Mouse (Mus musculus): ENCODE data around the gene Tmem150a.
A peak's percentile ranks its signal among the peaks of the same experiment; 100 is the strongest.

The Tmem150a gene

DNA sequence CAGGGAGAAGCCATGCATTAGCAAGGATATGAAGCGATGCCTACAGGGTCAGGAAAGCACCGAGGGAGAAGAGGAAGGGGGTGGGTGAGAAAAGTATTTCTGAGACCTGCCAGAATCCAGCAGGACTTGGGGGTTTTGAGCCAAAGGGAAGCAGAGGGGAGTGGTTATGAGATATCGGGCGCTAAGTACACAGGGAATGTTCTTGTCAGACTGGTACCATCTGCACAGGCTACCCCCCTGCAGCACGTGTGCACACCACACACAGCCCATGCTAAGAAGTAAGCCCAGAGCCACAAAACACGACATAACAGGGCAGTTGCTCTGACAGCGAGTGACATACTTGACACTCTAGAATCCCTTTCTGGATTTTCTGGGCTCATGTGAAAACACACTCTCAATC, 19.0 kb downstream of the Tmem150a start:
- DNase-seq: no peak

DNA sequence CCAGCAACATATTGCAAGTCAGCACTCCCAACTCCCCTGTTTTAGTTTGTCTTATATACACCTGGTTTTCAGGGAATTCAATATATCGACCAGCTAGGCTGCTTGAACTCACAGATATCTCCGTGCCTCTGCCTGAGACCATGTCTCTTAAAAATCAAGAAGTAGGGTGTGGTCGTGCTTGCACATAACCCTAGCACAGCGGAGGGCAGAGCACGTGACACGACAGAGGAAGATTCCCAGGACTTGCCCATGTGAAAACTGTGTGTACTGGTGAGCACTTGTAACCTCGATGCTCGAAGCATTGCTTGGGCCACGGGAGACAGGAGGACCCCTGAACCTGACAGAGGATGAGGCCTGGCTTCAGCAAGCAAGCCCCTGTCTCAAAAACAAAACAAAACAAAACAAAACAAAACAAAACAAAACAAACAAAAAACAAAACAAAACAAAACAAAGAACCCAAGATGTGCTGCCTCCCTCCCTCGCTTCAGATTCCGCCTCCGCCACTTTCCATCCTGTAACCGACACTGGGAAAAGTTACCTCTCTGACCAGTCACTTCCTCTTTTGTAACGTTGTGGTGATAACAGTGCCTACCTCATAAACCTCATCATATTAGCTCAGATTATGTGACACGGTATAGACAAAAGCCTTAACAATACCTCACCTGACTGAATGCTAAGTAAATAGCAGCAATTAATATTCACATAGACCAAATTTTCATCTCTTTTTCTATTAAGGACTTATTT, 19.7 kb downstream of the Tmem150a start:
- no peak for DNase-seq

DNA sequence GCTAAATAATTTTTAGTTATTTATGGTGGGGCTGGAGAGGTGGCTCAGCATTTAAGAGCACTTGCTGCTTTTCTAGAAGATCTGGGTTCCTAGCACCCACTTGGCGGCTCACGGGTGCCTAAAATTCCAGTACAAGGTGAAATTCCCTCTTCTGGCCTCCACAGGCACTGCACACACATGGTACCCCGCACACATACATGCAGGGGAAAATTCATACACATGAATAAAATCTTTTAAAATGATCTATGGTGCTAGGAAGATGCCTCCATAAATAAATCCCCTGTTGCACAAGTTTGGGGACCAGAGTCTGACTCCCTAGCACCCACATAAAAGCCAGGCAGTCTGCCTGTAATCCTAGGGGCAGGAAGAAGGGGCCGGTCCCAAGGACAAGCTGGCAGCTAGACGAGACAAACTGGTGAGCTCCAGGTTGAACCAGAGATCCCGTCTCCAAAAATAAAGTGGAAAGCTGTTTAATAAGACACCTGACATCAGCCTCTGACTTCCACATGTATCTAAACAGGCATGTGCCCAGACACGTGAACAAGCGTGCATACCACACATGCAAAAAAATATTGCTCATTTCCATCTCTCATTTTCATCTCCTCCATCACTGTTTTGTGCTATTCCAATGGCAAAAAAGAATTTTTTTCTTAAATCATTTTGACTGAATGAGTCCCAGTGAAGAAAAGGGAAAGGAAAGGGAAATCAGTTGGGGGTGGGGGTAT, 23.4 kb downstream of the Tmem150a start:
- DNase-seq: no peak

DNA sequence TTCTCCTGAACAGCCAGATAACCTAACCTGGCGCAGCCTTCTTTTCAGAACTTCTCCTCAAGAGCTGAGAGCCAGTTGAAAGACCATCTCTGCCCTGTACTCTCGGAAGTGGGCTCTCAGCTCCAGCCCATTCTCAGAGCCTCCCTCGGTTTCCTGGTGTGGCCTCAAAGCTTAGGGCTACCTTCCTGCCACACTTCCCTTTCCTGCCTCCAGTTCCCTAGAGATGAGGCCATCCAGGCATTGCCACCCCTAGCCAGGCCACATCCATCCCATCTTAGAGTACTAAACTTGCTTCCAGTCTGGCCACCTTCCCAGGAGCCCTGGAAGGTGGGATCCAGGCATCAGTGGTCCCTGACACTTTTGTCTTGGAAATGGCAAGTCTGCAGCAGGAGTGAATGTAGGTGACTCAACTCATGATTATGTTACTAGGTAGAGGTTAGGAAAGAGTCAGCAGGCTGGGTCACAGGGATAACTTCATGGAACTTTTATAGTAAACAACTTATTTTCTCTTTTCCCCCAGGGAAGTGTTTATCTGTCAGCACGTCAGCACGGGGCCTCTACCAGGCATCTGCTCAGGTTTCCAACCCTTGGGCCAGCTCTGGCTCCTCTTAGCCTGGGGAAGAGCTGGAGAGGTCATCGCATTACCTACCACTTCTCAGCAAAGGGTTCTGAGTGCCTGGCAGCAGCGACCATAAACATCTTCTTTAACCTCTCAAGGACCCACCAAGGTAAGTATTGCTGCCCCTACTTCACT, 24.3 kb downstream of the Tmem150a start:
- DNase-seq: no peak

DNA sequence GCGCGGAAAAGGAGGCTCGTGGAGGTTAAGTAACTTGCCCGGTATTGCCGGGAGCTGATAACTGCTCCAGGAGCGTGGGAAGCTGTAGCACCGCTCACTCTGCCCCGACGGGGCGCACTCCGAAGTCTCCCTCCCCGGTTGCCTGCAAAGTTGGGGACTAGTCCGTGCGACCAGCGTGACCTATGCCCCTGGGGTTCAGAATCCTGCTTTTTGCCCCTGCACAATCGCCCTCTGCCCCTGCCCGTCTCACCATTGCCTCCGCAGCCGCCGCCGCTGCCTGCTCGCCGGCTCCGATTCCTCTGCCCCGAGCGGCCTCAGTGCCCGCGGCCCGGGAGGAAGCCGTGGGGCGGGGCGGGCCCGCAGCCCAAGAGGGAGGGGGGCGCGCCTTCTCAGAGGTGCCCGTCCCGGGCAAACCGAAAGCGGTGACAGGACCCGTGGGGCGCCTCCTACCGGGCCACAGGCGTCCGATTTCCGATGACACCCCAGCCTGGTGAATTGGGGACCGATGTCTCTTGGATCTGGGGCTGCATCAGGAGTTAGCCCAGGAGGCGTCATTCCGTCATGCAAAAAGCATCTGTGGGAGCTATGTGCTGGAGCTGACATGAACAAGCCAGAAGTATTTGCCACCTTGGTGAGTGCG, 25.0 kb downstream of the Tmem150a start, which contains the start of gene Vamp5:
TSS of gene Vamp5 (minus strand) at position 338 of the 640 bp plus-strand sequence.
- DNase-seq: peak; percentile 86 to 93

DNA sequence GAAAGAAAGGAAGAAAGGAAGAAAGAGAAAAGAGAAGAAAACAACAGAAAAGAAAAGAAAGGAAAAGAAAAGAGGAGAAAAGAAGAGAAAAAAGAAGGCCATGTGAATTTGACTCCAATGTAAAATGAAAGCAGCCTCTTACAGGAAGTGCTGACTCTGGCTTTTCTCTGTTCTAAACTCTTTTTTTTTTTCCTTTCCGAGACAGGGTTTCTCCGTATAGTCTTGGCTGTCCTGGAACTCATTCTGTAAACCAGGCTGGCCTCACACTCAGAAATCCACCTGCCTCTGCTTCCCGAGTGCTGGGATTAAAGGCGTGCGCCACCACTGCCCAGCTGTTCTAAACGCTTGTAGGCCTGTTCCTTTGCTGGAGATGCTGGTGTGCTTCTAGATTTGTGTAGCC, 27.2 kb downstream of the Tmem150a start:
- DNase-seq: no peak

DNA sequence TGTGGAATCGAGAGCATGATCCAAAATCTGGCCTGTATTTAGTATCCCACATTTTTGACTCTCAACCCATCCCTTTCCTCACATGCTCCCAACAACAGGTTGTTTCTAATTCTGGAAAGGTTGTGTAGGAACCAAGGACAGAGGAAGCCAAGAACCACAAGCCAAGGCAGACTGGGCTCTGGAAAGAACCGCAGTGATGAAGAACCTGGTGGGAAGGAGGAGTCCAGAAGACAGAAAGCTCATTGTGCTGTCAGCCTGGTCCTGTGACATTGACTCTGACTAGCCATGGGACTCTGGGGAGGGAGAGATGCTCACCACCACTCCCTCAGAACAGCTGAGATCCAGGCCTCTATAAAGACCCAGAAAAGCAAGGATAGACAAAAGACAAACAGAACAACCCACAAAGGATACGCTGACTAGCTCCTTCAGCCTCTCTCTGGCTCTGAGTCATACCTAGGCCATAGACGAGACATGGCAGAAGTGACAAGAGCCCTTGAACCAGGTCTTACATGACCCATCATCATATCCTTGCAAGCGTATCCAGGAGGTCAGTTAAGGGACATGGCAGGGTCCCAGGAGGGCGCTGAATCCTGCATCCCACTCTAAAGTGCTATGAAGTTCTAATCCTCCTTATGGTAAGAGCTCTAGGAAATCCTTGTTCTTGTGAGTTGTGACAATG, 28.0 kb downstream of the Tmem150a start:
- no peak for DNase-seq

DNA sequence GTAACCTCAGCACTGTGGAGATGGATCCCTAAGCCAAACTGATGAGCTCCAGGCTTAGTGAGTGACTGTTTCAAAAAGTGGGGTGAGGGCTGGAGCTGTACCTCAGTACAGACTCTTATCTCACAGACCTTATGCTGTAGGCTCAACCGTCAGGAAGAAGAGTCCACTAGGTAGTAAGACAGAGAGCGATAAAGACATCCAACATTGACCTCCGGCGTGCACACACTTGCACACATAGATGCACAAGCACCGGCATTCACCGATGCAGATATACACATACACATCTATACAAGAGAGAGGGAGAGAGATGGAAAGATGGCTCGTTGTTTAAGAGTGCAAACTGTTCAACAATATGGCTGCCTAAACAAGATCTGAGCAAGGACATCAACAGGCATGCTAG, 28.7 kb downstream of the Tmem150a start:
- DNase-seq: no peak

DNA sequence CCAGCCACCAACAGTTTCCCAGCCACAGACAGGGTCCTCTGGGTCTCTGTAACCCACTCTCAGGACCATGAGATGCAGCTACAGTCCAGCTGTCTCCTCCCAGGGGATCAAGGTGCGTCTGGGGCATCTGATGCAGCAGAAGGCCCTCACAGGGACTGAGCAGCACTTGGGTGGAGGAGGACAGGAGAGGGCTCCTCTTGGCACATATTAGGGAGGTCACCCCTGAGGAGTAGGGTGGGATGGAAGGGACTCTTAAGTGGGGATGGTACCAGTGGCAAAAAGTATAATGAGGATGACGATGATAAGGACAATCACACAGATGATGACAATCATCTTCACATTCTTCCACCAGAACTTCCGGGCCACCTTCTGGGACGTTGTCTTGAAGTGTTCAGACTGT, 30.0 kb downstream of the Tmem150a start:
- no peak for DNase-seq

DNA sequence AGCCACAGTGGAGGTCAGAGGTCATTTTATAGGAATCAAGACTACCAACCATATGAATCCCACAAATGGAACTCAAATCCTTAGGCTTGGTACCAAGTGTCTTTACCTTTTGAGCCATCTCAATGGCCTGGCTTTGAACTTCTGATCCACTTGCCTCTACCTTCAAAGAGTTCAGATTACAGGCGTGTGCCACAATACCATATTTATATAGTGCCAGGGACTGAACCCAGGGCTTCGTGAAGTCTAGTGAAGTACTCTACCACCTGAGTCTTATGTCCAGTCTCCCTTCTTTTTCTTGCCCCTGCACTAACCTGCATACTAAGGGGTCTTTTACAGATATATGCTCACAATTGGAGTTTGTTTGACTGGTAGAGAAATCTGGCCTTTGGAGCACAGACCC, 31.3 kb downstream of the Tmem150a start:
- DNase-seq: no peak

DNA sequence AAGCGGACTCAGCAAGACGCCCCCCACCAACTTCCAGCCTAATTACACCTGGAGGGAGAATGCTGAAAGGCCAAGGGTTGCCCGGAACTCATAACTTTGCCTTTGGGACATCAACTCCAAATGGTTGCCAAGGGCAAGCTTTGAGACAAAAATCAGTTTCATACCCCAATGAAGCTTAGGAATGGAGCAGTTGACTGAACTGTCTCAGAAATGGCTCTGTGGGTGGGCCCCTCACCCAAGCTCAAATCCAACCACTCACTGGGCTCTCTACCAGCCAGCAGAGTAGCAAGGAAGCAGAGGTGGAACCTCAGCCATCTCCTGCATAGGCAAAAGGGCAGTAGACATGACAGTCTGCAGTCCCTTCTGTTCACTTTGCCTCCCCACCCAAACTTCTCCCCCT, 32.6 kb downstream of the Tmem150a start:
- DNase-seq: no peak

DNA sequence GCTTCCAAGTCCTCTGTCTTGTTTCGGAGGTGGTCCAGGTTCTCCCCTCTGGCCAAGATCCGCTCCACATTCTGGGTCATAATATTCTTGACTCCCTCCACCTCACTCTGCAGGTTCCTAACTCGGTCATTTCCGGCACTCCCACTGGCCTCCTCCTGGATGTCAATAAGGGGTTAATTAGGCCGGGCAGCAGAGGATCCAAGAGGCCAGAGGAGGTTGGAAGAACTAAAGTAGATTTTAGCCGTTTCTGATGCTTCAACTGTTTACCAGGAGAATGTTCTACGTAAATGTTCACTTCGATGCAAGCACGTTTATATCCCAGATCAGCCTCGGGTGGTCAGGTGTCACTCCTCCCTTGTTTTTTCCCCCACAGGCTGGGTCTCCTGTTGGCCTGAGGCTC, 33.0 kb downstream of the Tmem150a start:
- no peak for DNase-seq

DNA sequence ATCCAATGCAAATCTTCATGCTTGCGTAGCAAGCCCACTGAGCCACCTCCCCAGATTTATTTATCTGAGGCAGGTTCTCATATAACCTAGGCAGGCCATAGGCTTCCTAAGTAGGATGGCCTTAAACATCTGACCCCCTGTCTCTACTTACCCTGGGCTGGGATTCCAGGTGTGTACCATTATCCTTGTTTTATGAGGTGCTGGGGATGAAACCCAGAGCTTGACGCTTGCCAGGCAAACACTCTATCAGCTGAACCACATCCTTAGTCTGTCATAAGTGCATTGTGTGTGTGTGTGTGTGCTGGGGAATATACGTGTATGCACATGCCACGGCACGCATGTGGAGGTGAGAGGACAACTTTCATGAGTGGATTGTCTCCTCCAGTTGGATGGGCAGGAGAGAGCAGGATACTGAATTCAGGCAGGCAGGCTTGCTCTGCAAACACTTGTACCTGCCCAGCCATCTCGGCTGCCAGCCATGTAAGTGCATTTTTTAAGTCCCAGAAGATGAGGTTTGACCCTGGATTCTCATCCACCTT, 33.6 kb downstream of the Tmem150a start:
- DNase-seq: no peak

DNA sequence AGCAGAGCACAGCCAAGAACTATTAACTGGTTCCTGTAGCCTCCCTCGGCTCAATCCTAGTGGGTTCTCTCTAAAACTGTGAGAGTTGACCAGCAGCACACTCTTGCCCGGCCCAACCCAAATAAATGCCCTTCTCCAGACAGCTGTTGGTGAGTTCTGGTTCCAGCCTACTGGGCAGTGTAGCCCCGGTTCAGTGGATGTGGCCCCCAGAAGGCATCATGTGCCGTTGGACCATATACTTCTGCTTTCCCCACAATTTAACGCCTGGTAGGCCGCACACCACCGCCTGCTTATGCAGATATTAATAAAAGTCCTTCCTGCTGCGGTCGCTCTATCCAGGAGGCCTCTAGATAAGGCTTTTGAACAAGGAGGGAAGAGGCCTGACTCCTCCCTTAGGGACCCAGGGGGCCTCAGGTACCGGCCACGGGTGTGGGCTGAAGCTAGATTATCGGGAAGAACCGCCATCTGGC, 34.3 kb downstream of the Tmem150a start:
- DNase-seq: peak; percentile 59

DNA sequence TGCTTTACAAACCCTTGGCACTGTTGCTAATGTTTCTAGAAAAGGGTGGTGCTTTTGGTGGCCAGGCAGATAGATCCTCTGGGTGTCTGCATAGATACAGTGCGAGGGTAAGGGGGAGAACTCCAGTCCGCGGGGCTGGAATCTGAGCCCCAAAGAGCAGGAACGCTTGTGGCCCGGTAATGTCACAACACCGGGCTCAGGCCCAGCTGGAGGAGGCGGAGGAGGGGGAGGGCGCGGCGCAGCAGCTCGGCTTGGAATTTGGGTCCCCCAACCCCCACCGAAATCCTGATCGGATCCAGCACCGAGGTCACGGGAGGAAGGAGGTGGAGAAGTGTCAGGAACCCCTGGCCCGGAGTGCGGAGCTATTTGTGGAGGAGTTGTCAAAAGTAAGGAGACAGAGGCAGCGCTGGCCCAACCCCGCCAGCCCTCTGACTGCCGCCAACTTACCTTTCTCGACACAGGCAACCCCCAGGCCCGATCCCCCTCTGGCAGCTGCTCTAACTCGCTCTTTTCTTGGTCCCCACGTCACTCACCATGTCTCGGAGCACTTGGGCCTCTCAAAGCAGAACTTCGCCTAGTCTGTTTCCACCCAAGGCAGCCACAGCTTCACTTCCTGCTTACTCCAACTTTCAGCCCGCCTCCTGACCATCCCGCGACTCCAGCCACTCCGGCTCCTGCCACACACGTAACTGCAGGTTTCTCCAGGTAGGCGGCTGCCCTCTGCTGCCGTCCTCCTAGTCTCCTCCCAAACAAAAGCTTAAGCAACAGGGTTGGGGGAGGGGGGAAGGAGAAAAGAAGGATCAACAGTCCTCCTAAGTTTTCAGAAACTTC, 34.9 kb downstream of the Tmem150a start, which contains the start of gene Vamp8:
TSS of gene Vamp8 (minus strand) at position 763 of the 831 bp plus-strand sequence.
- DNase-seq: peak; percentile 59 to 68

DNA sequence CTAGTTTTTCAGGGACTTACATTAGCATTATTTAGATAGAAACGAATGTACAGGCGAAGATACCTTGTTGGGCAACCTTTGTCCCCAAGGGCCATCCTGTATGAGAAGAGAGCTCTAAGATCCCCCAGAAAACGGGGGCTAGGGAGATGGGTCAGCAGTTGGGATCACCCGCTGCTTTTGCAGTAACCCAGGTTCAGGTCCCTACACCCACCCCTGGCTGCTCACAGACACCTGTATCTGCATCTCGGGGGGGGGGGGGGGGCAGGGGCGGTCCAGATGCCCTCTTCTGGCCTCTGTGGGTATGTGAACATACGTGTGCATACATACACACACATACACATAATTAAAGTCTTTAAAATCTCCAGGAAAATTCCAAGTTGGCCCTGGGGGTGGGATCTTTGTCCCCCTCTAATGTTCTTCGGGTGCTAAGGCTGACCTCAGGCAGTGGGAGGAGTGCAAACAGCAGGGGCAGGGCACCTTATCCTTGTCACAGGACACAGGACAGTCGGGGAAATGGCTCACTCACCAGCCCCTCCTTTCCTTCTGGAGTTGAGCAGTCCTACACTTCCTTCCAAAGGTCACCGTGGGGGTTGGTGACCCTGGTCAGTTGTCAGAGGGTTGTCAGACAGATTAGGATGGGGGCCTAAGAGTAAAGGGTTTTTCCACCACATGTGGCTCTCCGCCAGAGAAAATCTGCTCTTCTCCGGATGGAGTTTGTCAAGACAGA, 35.7 kb downstream of the Tmem150a start:
- peak; percentile 35 to 38 for DNase-seq

DNA sequence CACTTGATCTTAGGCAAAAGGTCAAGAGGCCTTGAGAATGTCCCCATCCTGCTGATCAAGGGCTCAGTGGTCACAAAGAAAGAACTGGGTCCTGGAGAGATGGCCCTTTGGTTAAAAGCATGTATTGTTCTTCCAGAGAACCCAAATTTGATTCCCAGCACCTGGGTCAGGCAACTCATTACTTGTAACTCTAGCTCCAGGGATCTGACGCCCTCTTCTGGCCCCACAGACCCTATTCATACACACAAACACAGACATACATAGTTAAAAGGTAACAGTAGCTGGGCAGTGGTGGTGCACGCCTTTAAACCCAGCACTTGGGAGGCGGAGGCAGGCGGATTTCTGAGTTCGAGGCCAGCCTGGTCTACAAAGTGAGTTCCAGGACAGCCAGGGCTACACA, 37.1 kb downstream of the Tmem150a start:
- no peak for DNase-seq

DNA sequence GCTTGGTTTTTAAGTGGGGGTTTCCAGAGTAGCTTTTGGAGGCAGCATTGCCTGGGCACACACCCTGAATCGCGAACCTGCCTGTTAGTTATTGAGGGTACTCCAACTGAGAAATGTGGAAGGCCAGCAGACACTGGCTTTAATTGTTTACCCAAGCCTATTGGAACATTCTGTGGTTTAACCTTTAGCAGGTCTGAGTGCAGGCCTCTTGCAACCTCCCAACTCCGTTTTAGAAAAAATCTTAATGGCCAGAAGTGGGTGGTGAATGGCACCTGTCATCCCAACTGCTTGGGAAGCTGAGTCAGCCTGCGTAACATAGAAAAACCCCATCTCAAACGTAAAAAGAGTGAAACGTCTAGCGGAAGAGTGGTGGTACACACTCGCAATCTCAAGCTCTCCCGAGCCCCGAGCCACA, 41.6 kb downstream of the Tmem150a start:
- no peak for DNase-seq

DNA sequence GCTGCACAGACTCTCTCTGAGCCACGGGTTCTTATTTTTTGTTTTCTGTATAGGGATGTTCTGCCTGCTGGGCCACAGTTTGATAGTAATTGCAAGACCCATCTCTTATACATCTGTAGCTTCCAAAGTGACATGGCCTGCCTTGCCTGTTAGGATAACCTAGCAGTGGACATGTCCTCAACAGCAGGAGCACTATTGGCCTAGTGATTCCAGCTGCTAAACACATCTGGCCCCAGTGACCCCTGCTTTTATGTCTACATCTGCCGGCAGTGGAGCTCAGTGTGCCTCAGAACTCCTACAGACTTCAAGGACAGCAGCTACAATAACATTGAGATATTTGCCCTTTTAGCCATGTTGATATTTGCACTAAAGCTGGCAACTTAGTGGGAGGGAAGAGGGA, 44.7 kb downstream of the Tmem150a start:
- no peak for DNase-seq

DNA sequence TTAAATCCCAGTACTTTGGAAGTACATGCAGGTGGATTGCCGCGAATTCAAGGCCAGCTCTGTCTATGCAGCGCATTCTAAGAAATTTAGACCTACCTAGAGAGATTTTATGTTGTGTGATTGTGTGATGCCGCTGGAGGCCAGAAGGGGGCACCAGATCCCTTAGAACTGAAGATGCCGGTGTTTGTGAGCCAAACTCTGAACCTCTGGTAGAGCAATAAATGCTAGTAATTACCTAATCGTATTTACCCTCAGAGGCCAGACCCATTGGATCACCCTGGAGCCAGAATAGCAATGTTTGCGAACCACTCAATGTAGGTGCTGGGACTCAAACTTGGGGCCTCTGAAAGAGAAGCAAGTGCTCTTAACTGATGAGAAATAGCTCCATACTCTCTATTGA, 46.6 kb downstream of the Tmem150a start:
- DNase-seq: peak; percentile 48 to 85
